Mouse (Mus musculus) kidney, embryonic 16.5 days (tissue): ENCODE results near the gene Akap2. TPM values are rescaled to one million over a fixed set of nuclear protein-coding genes. Genes with fewer than 3 reads are reported as not detected.

ENCODE experiments used
- ATAC-seq: fragments of 200-750 bp; cut with Nextera tagmentation; 2 replicates; pipeline ENCODE4 v1.8.0; 2017; ENCODE audit warnings: moderate TSS enrichment; ENCODE audit not compliant: low FRiP score, low TSS enrichment
- H3K27ac ChIP-seq: fragments of 300-500 bp; sonication (generic); 2 replicates; pipeline ENCODE4 v1.5.1; 2014; ENCODE audit warnings: low read length
- H3K27me3 ChIP-seq: fragments of 300-500 bp; sonication (generic); 2 replicates; pipeline ENCODE4 v1.6.1; 2014; ENCODE audit warnings: low read length, control low read depth, mixed read lengths; ENCODE audit not compliant: insufficient read depth
- H3K36me3 ChIP-seq: fragments of 300-500 bp; sonication (generic); 2 replicates; pipeline ENCODE4 v1.6.1; 2014; ENCODE audit warnings: low read length, control low read depth, mixed read lengths; ENCODE audit not compliant: insufficient read depth
- H3K4me1 ChIP-seq: fragments of 300-500 bp; sonication (generic); 2 replicates; pipeline ENCODE4 v1.6.1; 2014; ENCODE audit warnings: low read length, control low read depth, mixed read lengths; ENCODE audit not compliant: insufficient read depth
- H3K4me2 ChIP-seq: fragments of 300-500 bp; sonication (generic); replicated peaks from 2 replicates; pipeline ENCODE4 v1.6.1; 2014; ENCODE audit warnings: low read depth, low read length
- H3K4me3 ChIP-seq: fragments of 300-500 bp; sonication (generic); 2 replicates; pipeline ENCODE4 v1.5.1; 2014; ENCODE audit warnings: mild to moderate bottlenecking, low read length
- H3K9ac ChIP-seq: fragments of 300-500 bp; sonication (generic); replicated peaks from 2 replicates; pipeline ENCODE4 v1.6.1; 2014; ENCODE audit warnings: low read length
- H3K9me3 ChIP-seq: fragments of 300-500 bp; sonication (generic); 2 replicates; pipeline ENCODE4 v1.6.1; 2016; ENCODE audit warnings: low read length, control low read depth
- WGBS: fragments of 180-500 bp; shearing (Covaris S2); extraction: QIAGEN DNeasy Blood & Tissue Kit; methylation state at CpG from one replicate; pipeline ENCODE4 v1.1.7; 2014; 5-methylcytosine and 5-hydroxymethylcytosine counted together
- polyA plus RNA-seq: library from polyadenylated mRNA; unstranded; fragments of >200 nt; fragmentation: Nextera tagmentation; extraction: Ambion mirVana; gene quantifications from 2 replicates; pipeline ENCODE4 v1.2.1, GENCODE M21; 2015

Akap2 gene
- polyA plus RNA-seq, 1 experiment from 2014 or later, result 28.4 TPM

DNA sequence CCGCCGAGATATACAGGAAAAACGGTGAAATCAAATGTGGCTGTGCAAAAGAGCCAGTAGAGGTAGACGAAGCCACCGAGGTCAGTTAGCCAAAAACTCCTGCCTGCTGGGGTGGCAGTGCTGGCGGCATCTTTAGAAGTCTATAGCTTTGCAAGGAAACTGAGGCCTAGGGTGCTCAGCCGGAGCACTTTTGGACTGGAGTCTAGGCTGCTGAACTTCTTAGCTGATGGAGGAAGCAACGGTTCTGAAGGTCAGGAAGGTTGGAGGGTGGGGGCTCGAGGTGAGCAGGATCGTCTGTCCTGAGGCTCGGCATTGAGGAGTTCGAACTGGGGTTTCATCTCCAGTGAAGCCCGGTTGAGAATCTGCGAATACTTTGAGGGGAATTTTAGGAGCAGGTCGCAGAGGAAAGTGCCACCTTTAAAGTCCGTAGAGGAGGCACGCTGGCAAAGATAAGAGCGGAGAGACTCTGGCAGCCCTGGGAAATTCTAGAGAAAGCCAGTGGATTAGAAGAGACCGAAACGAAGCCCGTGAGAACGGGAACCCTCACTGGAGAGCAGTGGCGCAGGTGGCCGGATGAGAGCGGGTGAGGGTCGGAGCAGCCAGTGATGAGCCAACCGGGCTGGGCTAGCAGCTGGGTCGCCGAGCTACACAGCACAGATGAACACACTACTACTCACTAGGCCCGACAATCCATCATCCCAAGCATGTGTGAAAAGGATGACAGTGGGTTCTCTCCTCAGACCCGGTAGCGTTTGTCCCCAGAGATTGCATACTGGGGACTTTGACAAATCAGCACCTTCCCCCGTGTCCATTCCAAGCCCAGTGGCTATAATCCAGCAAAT is 65.3 kb downstream of the Akap2 start:
- Histone ChIP-seq H3K4me1 (peaks cover 31% of the 10 kb centered on the region), H3K9me3 (no peaks in the 10 kb centered on the region), H3K4me3 (peak overlapping the region; percentile 47), H3K27ac (no peak overlapping the region), H3K4me2 (peak overlapping the region; percentile 69), H3K36me3 (no peaks in the 10 kb centered on the region), H3K27me3 (peaks cover 21% of the 10 kb centered on the region), H3K9ac (peak overlapping the region; percentile 50)
- WGBS, result 5% methylated on average over 33 of the region's 33 CpGs
- no peak for ATAC-seq

DNA sequence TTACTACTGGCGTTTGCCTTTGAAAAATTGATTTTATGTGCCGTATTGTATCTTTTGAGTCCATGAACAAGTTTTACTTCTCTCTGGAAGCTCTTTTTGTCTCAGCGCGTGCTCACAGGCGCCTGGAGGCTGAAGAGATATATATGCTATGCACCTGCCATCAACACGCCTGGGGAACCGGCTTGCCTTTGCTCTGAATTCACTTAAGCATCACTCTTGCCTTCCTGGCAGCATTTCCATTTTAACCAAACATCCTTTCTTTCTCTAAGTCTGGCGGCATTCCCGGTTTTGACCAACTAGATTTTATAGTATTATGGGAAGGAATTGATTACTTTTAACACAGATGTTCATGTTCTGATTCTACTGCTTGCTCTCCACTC is 65.9 kb downstream of the Akap2 start:
- Histone ChIP-seq H3K4me3 (peak overlapping the region; percentile 47), H3K9ac (no peak overlapping the region), H3K27ac (no peak overlapping the region), H3K4me1 (peaks cover 31% of the 10 kb centered on the region), H3K9me3 (no peaks in the 10 kb centered on the region; the same call in 1 of the 2 replicates), H3K36me3 (no peaks in the 10 kb centered on the region), H3K27me3 (peaks cover 21% of the 10 kb centered on the region), H3K4me2 (peak overlapping the region; percentile 69)
- ATAC-seq, result no peak
- WGBS, result 43% methylated on average over 9 of the region's 9 CpGs

DNA sequence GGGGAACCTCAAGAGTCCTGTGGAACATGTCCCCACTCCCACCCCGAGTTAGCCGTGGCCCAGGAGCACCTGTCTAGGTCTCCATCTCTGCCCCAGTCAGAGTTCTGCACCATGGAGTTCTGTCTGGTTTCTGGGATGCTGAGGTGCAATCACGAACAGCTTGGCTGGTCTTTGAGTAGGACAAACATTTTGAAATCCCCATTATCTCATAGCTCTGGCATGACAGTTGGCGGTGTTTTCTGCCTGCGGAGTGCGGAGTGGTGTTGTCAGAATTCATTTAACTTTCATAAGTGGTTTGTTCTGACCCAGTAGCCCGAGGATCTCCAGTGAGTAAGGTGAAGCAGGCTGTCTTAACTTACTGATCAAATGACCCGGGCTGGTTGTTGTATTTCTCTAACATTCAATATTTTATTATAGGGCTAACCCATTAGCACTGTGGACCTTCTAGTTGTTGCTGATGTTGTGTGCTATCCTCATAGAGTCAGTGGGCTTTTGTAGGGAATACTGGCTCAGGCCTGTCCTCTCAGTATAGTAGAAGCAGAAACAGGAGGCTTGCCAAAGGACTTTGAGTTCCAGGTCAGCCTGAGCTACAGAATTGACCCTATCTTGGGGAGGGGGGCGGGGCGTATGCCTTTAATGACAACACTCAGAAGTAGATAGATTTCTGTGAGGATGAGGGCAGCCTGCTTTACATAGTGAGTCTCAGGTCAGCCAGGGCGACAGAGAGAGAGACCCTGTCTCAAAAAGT is 66.6 kb downstream of the Akap2 start:
- no peak overlapping the region for H3K4me2 ChIP-seq
- no peak overlapping the region for H3K27ac ChIP-seq
- no peak for ATAC-seq
- H3K27me3 ChIP-seq, result peaks cover 21% of the 10 kb centered on the region
- no peaks in the 10 kb centered on the region; the same call in 1 of the 2 replicates for H3K9me3 ChIP-seq
- peaks cover 31% of the 10 kb centered on the region for H3K4me1 ChIP-seq
- no peaks in the 10 kb centered on the region for H3K36me3 ChIP-seq
- H3K4me3 ChIP-seq, result no peak overlapping the region
- WGBS, result 80% methylated on average over 11 of the region's 11 CpGs
- no peak overlapping the region for H3K9ac ChIP-seq

DNA sequence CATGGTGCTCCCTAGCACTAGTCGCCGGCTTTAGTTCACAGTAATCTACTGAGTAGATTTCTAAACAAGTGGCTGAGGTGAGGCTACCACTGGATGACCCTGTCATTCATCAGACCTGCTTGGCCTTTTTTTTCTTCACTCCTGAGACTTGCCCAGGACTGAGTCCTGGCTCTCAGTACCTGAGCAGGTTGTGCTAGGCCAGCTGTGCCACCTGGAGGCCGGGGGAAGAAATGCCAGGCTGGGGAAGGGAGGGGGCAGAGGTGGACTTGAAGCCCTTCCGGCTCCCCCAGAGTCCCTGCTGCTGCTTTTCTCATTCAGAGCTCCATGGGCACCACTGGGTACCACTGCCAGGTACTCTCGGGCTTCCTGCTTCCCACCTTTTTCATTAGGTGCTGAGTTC is 71.3 kb downstream of the Akap2 start:
- H3K36me3 ChIP-seq, result no peaks in the 10 kb centered on the region
- peaks cover 7% of the 10 kb centered on the region for H3K27me3 ChIP-seq
- no peak overlapping the region for H3K4me2 ChIP-seq
- H3K27ac ChIP-seq, result no peak overlapping the region
- ATAC-seq, result no peak
- WGBS, result 62% methylated on average over 5 of the region's 5 CpGs
- no peak overlapping the region for H3K9ac ChIP-seq
- H3K4me1 ChIP-seq, result peaks cover 6% of the 10 kb centered on the region; the same call in 1 of the 2 replicates
- no peaks in the 10 kb centered on the region; the same call in 1 of the 2 replicates for H3K9me3 ChIP-seq
- H3K4me3 ChIP-seq, result no peak overlapping the region

DNA sequence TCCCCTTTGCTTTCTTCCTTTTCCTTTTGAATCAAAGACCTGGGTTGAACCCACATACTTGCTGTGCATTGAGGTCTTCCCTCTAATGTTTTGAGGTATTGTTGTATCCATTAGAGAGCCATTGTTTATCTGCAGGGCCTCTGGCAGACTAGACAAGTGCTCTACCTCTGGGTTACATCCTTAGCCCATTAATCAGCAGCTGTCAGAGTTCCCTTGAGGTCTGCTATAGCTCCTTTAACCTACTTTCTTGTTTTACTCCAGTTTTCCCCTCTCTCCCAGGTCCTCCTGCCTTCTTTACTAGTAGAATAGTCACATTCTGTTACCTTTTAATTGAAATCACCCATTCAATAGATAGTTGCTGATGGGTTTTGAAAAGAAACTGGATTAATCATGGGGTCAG is 71.7 kb downstream of the Akap2 start:
- peaks cover 7% of the 10 kb centered on the region; the same call in 1 of the 2 replicates for H3K4me1 ChIP-seq
- no peak overlapping the region for H3K4me3 ChIP-seq
- H3K27me3 ChIP-seq, result peaks cover 3% of the 10 kb centered on the region; the same call in 1 of the 2 replicates
- no peak overlapping the region for H3K9ac ChIP-seq
- no peak overlapping the region for H3K4me2 ChIP-seq
- H3K9me3 ChIP-seq, result no peaks in the 10 kb centered on the region; the same call in 1 of the 2 replicates
- no peak for ATAC-seq
- no peaks in the 10 kb centered on the region for H3K36me3 ChIP-seq
- H3K27ac ChIP-seq, result no peak overlapping the region

DNA sequence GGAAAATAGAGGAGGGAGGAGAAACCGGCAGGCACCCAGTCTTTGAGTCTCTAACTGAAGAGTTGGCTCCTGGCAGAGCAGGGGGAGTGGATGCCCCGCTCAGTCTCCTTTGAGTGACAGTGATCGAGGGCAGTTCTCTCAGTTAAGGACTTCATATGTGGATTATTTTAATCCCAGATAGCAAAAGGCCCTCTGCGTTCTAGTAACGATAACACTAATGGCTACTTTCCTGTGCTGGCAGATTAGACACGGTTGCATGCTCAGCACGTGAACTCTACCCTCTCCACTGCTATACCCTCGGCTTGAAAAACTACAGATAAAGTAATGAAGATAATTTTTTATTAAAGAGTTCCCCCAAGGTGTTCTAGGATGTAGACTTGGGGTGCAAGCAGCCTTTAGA is 76.5 kb downstream of the Akap2 start:
- WGBS, result 61% methylated on average over 8 of the region's 8 CpGs
- Histone ChIP-seq H3K9me3 (no peaks in the 10 kb centered on the region), H3K4me3 (no peak overlapping the region), H3K9ac (no peak overlapping the region), H3K27me3 (no peaks in the 10 kb centered on the region), H3K36me3 (no peaks in the 10 kb centered on the region), H3K4me1 (peaks cover 15% of the 10 kb centered on the region; the same call in 1 of the 2 replicates), H3K4me2 (no peak overlapping the region), H3K27ac (no peak overlapping the region)
- no peak for ATAC-seq

DNA sequence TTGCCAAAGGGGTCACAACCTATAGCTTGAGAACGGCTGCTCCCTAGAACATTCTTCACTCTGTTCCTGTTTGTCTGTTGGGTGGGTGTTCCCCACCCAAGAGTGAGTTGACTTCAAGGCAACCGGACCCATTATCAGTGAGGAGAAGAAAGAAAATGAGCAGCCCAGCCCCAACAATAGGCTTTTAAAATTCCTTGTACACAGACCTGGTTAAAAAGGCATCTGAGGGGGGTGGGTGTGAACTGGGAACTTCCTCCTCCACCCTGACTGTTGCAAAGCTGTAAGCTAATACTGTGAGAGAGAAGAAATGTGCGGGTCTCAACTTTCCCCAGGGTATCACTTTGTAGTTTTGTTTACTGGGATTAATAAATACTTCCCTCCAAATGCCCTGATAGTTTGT is 77.1 kb downstream of the Akap2 start:
- no peak overlapping the region for H3K9ac ChIP-seq
- H3K9me3 ChIP-seq, result no peaks in the 10 kb centered on the region
- H3K36me3 ChIP-seq, result no peaks in the 10 kb centered on the region
- WGBS, result 11% methylated on average over 3 of the region's 3 CpGs
- H3K27ac ChIP-seq, result no peak overlapping the region
- no peak overlapping the region for H3K4me2 ChIP-seq
- no peak for ATAC-seq
- H3K4me3 ChIP-seq, result no peak overlapping the region
- no peaks in the 10 kb centered on the region for H3K27me3 ChIP-seq
- peaks cover 15% of the 10 kb centered on the region; the same call in 1 of the 2 replicates for H3K4me1 ChIP-seq

DNA sequence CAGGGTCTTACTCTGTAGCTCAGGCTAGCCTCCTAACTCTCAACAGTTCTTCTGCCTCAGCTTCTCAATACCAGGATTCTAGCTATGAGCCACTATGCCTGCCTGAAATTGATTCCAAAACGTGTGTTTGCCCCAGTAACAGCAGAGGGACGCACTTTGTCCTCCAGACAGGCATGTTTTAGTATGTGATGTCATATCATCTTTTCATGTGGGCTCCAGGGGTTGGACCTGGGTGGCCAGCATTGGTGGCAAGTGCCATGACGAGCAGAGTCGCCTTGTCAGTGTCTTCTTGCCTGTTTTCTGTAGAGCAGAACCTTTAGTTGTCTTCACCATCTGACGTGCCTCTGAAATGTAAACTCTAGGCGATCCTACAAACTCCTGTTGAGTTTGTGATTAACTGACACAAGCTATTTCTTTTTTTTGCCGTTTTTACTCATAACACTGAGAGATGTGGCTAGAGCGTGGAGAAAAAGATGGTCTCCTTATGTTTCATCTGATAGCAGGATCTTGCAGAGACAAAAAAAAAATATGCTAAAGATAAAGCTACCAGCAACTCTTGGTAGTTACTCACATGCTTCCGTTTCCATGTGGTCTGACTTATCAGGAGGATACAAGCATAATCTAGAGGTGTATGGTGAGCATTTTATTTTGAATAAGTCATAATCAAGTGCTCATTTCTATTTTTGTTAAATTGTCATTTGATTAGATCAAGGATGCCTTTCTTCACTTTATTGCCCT is 80.3 kb downstream of the Akap2 start:
- Histone ChIP-seq H3K9me3 (no peaks in the 10 kb centered on the region), H3K9ac (no peak overlapping the region), H3K4me2 (no peak overlapping the region), H3K27ac (no peak overlapping the region), H3K27me3 (no peaks in the 10 kb centered on the region), H3K4me1 (peaks cover 15% of the 10 kb centered on the region; the same call in 1 of the 2 replicates), H3K4me3 (no peak overlapping the region), H3K36me3 (no peaks in the 10 kb centered on the region)
- ATAC-seq, result no peak
- 81% methylated on average over 9 of the region's 9 CpGs for WGBS

DNA sequence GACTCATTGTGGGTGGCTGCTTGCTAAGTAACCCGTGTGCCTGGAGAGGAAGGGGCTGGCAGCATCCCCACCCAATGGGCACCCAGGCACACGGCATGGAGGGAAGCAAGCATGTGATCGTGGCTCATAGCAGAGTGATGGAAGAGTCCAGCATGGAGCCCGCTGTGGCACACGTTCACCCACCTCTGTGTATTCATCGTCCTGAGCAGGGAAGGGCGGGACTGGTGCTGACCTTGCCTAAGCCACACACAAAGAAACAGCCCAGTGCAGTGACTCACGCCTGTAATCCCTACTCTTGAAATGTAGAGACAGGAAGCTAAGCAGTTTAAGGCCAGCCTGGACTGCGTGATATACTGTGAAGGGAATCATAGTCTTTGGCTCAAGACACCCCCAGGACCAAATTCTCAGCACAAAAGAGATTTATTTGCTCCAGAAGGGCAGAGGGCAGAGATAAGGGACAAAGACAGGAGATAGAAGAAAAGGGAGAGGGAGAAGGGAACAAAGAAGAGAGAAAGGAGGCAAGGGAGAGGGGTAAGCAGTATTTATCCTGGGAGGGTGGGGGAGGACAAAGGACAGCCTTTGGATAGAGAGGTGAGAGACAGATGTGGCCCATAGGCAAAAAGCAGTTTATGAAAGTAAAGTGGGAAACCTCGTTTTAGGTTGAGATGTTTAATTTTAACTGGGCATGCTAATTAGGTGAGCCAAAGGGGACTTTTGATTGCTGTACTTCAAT is 81.0 kb downstream of the Akap2 start:
- peak overlapping the region; percentile 12; the same call in 1 of the 2 replicates for H3K27ac ChIP-seq
- 48% methylated on average over 10 of the region's 10 CpGs for WGBS
- H3K9me3 ChIP-seq, result no peaks in the 10 kb centered on the region
- no peak overlapping the region for H3K4me3 ChIP-seq
- peaks cover 15% of the 10 kb centered on the region; the same call in 1 of the 2 replicates for H3K4me1 ChIP-seq
- no peak overlapping the region for H3K4me2 ChIP-seq
- ATAC-seq, result no peak
- H3K27me3 ChIP-seq, result no peaks in the 10 kb centered on the region
- H3K36me3 ChIP-seq, result no peaks in the 10 kb centered on the region
- H3K9ac ChIP-seq, result no peak overlapping the region
